Mouse (Mus musculus) gastrocnemius, adult 2 months (tissue): ENCODE measurements around the gene Scgb1b12. TPM values are rescaled to one million over a fixed set of nuclear protein-coding genes. Genes with fewer than 3 reads are reported as not detected.
"Not testable (repeated sequence)": the region's sequence is repeated elsewhere in the genome, so short reads cannot be mapped to it uniquely, and the experiment has no call there.

Experiments used
- DNase-seq: peaks from one replicate; pipeline ENCODE4 v3.0.0; 2022
- H3K27ac ChIP-seq: fragments of 200-600 bp; 2 replicates; pipeline ENCODE4 v1.8.1; 2022; ENCODE audit warnings: mild to moderate bottlenecking
- H3K4me3 ChIP-seq: fragments of 200-600 bp; 2 replicates; pipeline ENCODE4 v1.8.1; 2022; ENCODE audit warnings: mild to moderate bottlenecking, moderate library complexity
- intact Hi-C: fragments of 180-260 bp; cut with DNase I; formaldehyde crosslinking; loops from one replicate; pipeline ENCODE4 v1.15.1; 2025
- long read RNA-seq, 2 experiments: library from polyadenylated mRNA; stranded (forward); transcript quantifications; one replicate each; pipeline ENCODE4 v2.0.0; 2021
- total RNA-seq, 2 experiments: library from RNA; stranded (reverse); gene quantifications; 2 replicates each; pipeline ENCODE4 v1.2.3; 2021

Scgb1b12 gene
- not detected for total RNA-seq
- long read RNA-seq, experiment 1 = 0 reads
- long read RNA-seq, experiment 2 = 0 reads

GRCm38 (mm10) chr7:32333882-32334281 is at the start of gene Scgb1b12:
Scgb1b12 (plus strand) TSS chr7:32334182.
- H3K27ac ChIP-seq, DNase-seq, H3K4me3 ChIP-seq, intact Hi-C loops: not testable (repeated sequence)

GRCm38 (mm10) chr7:32327145-32327544 is 6.8 kb upstream of the Scgb1b12 start, which contains the start of gene Scgb2b12:
Scgb2b12 (minus strand) TSS chr7:32327245.
- intact Hi-C loops, H3K4me3 ChIP-seq, DNase-seq, H3K27ac ChIP-seq: not testable (repeated sequence)

Other genes with a start within 250 kb of the Scgb1b12 start
- gene Scgb1b10, start 233.3 kb upstream of the Scgb1b12 start, total RNA-seq = not detected
- gene Scgb2b11, start 123.0 kb upstream of the Scgb1b12 start, total RNA-seq = not detected
- not detected for gene Scgb1b11, start 111.3 kb upstream of the Scgb1b12 start, total RNA-seq
- gene Scgb2b12, start 6.9 kb upstream of the Scgb1b12 start, total RNA-seq = not detected
- gene Scgb1b29, start 107.4 kb downstream of the Scgb1b12 start, total RNA-seq = not detected